Mouse (Mus musculus): ENCODE results near the gene Abhd16b. TPM values are rescaled to one million over a fixed set of nuclear protein-coding genes. Genes with fewer than 3 reads are reported as not detected.

Gene Abhd16b
- total and polyA plus RNA-seq, 3 experiments: 0.08 TPM; not detected in 2

- Histone ChIP-seq H3K4me1 (ENCODE audit: control insufficient read depth in 1 of 2, insufficient read depth in 2 of 2, low read length in 2 of 2) (peaks cover 0 to 9% of the 10 kb centered on the region in 2 experiments; a peak in 3 of 4 replicates), H3K36me3 (ENCODE audit: control insufficient read depth in 1 of 2, insufficient read depth in 2 of 2, low read length in 2 of 2) (peaks cover 3 to 12% of the 10 kb centered on the region in 2 experiments), H3K4me3 (ENCODE audit: control insufficient read depth in 1 of 2, insufficient read depth in 1 of 2, low read depth in 2 of 2, low read length in 2 of 2) (no peak overlapping the region), H3K27me3 (ENCODE audit: control insufficient read depth in 1 of 2, insufficient read depth in 2 of 2, low read length in 2 of 2) (no peaks in the 10 kb centered on the region), H3K79me2 (ENCODE audit: control insufficient read depth, insufficient read depth, low read length, poor library complexity) (peaks cover 57% of the 10 kb centered on the region), H3K9ac (ENCODE audit: control insufficient read depth, low read depth, low read length, poor library complexity, severe bottlenecking) (no peak overlapping the region), H3K9me3 (replicated peaks; ENCODE audit: insufficient read depth, low read length) (no peaks in the 10 kb centered on the region), H3K27ac (ENCODE audit: control insufficient read depth, low read depth, low read length) (no peak overlapping the region)
- no peak for DNase-seq (ENCODE audit: low read depth, low spot score)
- no peak for TF ChIP-seq ZC3H11A (IDR thresholded peaks at IDR 0.05; ENCODE audit: low read depth, low read length)
- no peak for TF ChIP-seq TBP (IDR thresholded peaks at IDR 0.05; ENCODE audit: low read depth, low read length)
- peak; percentile 56 for TF ChIP-seq USF1 (IDR thresholded peaks at IDR 0.05; ENCODE audit: low read depth, low read length)
- no peak for TF ChIP-seq MAZ (IDR thresholded peaks at IDR 0.05; ENCODE audit: low read depth, low read length)
Measured at GRCm38 (mm10) chr2:181536410-181536809, 43.4 kb downstream of the Abhd16b start.

DNA sequence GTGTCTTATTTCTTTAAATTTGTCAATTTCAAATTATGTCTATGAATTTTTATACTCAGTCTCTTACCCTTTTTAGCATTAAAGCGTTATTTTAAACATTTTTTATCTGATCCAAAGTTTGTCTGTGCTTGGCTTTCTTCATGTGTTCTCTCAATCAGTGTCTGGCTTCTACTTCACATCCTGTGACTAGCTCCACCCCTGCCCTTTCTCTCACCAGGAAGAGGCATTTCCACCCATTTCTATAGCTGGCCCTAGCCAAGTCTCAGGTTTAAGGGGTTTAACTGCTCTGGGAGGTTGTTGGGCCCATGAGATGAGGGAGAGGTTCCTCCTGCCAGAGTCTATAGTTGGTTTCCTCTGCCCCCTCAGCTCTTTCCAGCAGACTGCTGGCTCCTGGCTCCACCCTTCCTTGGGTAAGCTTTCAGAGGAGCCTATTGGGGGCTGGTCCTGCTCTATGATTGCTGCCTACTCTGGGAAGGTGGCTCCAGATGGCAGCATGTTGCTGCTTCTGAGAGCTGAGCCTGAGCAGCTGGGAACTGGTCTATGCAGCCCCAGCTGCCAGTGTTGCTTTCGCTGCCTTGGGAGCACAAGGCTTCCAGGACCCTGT lies 44.5 kb downstream of the Abhd16b start:
- no peaks in the 10 kb centered on the region for H3K9me3 ChIP-seq (replicated peaks; ENCODE audit: insufficient read depth, low read length)
- peaks cover 0 to 9% of the 10 kb centered on the region in 2 experiments; a peak in 3 of 4 replicates for H3K4me1 ChIP-seq (ENCODE audit: control insufficient read depth in 1 of 2, insufficient read depth in 2 of 2, low read length in 2 of 2)
- no peaks in the 10 kb centered on the region for H3K27me3 ChIP-seq (ENCODE audit: control insufficient read depth in 1 of 2, insufficient read depth in 2 of 2, low read length in 2 of 2)
- TF ChIP-seq POLR2AphosphoS5 (IDR thresholded peaks at IDR 0.05; ENCODE audit: borderline replicate concordance, low read depth, low read length) (no peak), POLR2A (IDR thresholded peaks at IDR 0.05; ENCODE audit: control insufficient read depth in 1 of 2, insufficient read depth in 1 of 2, low read depth in 1 of 2, low read length in 2 of 2, poor library complexity in 1 of 2) (no peak), MEF2A (IDR thresholded peaks at IDR 0.05; ENCODE audit: extremely low read depth, insufficient replicate concordance, low read depth, low read length, poor library complexity, severe bottlenecking) (no peak), ZMIZ1 (IDR thresholded peaks at IDR 0.05; ENCODE audit: low read depth, low read length) (no peak)
- peaks cover 9 to 13% of the 10 kb centered on the region in 2 experiments for H3K36me3 ChIP-seq (ENCODE audit: control insufficient read depth in 1 of 2, insufficient read depth in 2 of 2, low read length in 2 of 2)
- H3K27ac ChIP-seq (ENCODE audit: control insufficient read depth, low read depth, low read length): peak overlapping the region; percentile 19; the same call in 1 of the 2 replicates
- no peak overlapping the region for H3K4me3 ChIP-seq (ENCODE audit: control insufficient read depth in 1 of 2, insufficient read depth in 1 of 2, low read depth in 2 of 2, low read length in 2 of 2)
- DNase-seq (ENCODE audit: low read depth, low spot score): peak; percentile 29
- H3K9ac ChIP-seq (ENCODE audit: control insufficient read depth, low read depth, low read length, poor library complexity, severe bottlenecking): no peak overlapping the region
- H3K79me2 ChIP-seq (ENCODE audit: control insufficient read depth, insufficient read depth, low read length, poor library complexity): peaks cover 52% of the 10 kb centered on the region

GRCm38 (mm10) chr2:181541761-181542380 lies 48.9 kb downstream of the Abhd16b start:
- DNase-seq (ENCODE audit: low read depth, low spot score): no peak
- Histone ChIP-seq H3K36me3 (ENCODE audit: control insufficient read depth in 1 of 2, insufficient read depth in 2 of 2, low read length in 2 of 2) (peaks cover 7 to 23% of the 10 kb centered on the region in 2 experiments), H3K27ac (ENCODE audit: control insufficient read depth, low read depth, low read length) (no peak overlapping the region), H3K4me3 (ENCODE audit: control insufficient read depth in 1 of 2, insufficient read depth in 1 of 2, low read depth in 2 of 2, low read length in 2 of 2) (no peak overlapping the region), H3K79me2 (ENCODE audit: control insufficient read depth, insufficient read depth, low read length, poor library complexity) (peaks cover 37% of the 10 kb centered on the region), H3K4me1 (ENCODE audit: control insufficient read depth in 1 of 2, insufficient read depth in 2 of 2, low read length in 2 of 2) (peaks cover 0 to 6% of the 10 kb centered on the region in 2 experiments; a peak in 3 of 4 replicates), H3K27me3 (ENCODE audit: control insufficient read depth in 1 of 2, insufficient read depth in 2 of 2, low read length in 2 of 2) (no peaks in the 10 kb centered on the region), H3K9ac (ENCODE audit: control insufficient read depth, low read depth, low read length, poor library complexity, severe bottlenecking) (no peak overlapping the region), H3K9me3 (replicated peaks; ENCODE audit: insufficient read depth, low read length) (no peaks in the 10 kb centered on the region)
- no peak for TF ChIP-seq POLR2A (IDR thresholded peaks at IDR 0.05; ENCODE audit: control insufficient read depth in 1 of 2, insufficient read depth in 1 of 2, low read depth in 1 of 2, low read length in 2 of 2, poor library complexity in 1 of 2)
- TF ChIP-seq MXI1 (IDR thresholded peaks at IDR 0.05; ENCODE audit: low read depth, low read length): no peak
- no peak for TF ChIP-seq USF1 (IDR thresholded peaks at IDR 0.05; ENCODE audit: low read depth, low read length)
- no peak for TF ChIP-seq E2F4 (IDR thresholded peaks at IDR 0.05; ENCODE audit: borderline replicate concordance, low read depth, low read length)
- TF ChIP-seq NRF1 (IDR thresholded peaks at IDR 0.05; ENCODE audit: insufficient read depth, low read depth, low read length, poor library complexity, severe bottlenecking): no peak
- TF ChIP-seq ELF1 (IDR thresholded peaks at IDR 0.05; ENCODE audit: low read depth, low read length): no peak
- TF ChIP-seq ZC3H11A (IDR thresholded peaks at IDR 0.05; ENCODE audit: low read depth, low read length): no peak
- no peak for TF ChIP-seq EP300 (IDR thresholded peaks at IDR 0.05; ENCODE audit: low read depth in 1 of 2, low read length in 2 of 2)
- no peak for TF ChIP-seq SMC3 (IDR thresholded peaks at IDR 0.05; ENCODE audit: low read depth, low read length)
- no peak for TF ChIP-seq USF2 (IDR thresholded peaks at IDR 0.05; ENCODE audit: borderline replicate concordance in 1 of 2, insufficient read depth in 1 of 2, low read depth in 1 of 2, low read length in 2 of 2)
- TF ChIP-seq POLR2AphosphoS5 (IDR thresholded peaks at IDR 0.05; ENCODE audit: borderline replicate concordance, low read depth, low read length): no peak
- no peak for TF ChIP-seq POLR2AphosphoS2 (IDR thresholded peaks at IDR 0.05; ENCODE audit: low read length)
- no peak for TF ChIP-seq MAFK (IDR thresholded peaks at IDR 0.05; ENCODE audit: borderline replicate concordance, low read depth, low read length)
- no peak for TF ChIP-seq NELFE (IDR thresholded peaks at IDR 0.05; ENCODE audit: low read depth, low read length)
- no peak for TF ChIP-seq TCF12 (IDR thresholded peaks at IDR 0.05; ENCODE audit: low read depth, low read length)
- no peak for TF ChIP-seq SIN3A (IDR thresholded peaks at IDR 0.05; ENCODE audit: low read length)
- no peak for TF ChIP-seq MYC (IDR thresholded peaks at IDR 0.05; ENCODE audit: low read depth, low read length)
- no peak for TF ChIP-seq TAL1 (IDR thresholded peaks at IDR 0.05; ENCODE audit: low read length)
- no peak for TF ChIP-seq CHD2 (IDR thresholded peaks at IDR 0.05; ENCODE audit: low read length)

Measured in MEL (cell line).